Mouse (Mus musculus): ENCODE data around the gene Zfp704.

The Zfp704 gene

DNA sequence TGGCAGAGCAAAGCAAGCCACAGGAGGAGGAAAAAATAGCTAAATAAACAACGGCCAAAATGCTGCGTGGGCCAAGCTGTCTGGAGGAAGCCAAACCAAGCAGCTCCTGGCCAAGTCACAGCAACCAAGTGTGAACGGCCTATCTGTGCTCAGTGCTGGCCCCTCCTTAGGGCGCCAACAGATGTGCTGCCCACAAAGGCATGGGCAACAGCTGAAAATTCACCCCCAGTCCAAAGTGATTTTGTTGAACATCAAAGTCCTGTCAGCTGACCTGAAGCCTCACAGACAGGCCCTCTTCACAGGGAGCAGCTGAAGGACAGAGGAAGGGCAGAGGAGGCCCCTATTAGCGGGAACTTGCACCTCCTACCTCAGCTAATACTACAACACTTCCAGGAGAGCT is 148.2 kb downstream of the Zfp704 start:
- no peak for DNase-seq (ENCODE audit: low read depth)

DNA sequence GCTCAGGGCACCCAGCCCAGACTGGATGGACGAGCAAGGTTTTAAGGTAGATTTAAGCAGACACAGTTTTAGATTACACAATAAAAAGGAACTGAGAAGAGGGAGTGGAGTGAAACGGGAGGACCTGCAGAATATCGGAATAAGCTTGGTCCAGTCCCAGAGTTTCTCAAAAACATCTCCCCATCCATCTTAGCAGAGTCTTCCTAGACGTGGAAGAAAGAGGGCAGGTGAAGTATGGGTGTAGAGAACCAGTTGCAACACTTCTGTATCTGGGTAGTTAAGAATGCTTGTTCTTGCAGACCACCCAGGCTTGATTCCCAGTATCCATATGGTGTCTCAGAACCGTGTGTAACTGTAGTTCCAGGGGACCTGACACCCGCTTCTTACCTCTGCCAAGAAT is 149.6 kb downstream of the Zfp704 start:
- no peak for DNase-seq (ENCODE audit: low read depth)

DNA sequence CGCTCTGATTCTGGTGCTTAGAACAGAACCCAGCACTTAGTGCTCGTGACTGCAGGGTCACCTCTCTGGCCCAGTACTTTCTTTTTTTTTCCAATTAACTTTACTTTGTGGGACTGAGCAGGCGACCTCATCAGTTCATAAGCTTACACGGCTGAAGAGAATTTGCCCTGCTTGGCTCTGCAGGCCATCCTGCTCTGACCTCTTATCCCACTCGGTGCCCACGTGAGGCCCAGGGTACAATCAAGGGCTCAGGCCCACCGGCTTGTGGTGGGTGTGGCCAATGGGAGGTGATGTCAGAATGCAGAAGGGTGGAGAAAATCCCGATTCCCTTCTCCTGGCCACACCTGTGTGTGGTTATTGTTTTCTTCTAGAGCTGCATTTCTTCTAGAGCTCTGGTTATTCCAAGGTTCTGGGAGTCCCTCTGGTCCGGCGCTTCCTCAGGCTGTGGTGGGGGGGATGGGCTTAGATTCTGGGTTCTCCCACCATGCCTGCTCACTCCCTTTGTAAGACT is 153.4 kb downstream of the Zfp704 start:
- DNase-seq (ENCODE audit: low read depth) = no peak

DNA sequence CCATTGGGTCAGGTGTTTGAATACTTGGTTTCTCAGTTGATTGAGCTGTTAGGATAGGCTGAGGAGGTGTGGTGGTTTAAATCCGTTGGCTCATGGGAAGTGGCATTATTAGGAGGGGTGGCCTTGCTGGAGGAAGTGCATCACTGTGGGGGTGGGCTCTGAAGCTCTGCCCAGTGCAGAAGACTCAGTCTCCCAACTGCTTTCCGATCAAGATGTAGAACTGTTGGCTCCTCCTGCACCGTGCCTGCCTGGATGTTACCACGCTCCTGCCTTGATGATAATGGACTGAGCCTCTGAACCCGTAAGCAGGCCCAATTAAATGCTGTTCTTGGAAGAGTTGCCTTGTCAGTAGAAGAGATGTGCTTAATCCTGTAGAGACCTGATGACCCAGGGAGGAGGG is 154.5 kb downstream of the Zfp704 start:
- DNase-seq (ENCODE audit: low read depth) = no peak

DNA sequence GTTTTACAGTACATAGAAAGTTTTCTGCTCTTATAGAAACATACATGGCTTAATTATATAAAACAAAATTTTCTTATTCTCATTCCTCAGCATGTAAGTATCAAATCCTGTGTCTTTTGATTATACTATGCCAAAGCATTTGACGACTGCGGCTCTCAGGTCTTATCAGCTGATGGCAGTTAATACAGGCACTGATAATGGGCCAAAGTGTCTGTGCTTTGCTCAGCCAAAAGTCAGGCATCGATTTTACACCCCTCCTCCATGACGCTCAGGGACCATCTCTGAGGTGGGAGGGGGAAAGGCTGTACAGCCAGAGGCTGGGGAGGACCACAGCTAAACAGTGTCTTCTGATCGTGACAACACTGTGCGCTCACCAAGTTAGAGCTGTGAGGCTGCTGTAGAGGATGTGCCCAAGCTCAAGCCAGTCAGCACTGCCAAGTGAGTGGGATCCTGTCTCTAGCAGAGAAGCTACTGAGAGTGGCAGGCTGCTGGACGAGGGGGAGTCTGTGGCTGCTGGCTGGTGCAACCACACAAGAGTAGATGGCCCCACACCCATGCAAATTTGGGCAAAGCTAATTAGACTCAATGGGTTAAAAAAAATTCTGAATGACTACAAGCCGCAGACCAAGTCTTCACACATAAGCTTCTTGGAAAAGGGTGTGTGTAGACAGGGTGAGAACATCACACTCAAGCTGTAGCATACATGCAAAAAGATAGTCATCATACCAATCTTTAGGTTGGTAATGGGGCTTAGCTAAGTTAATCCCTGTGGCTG is 155.1 kb downstream of the Zfp704 start:
- no peak for DNase-seq (ENCODE audit: low read depth)

DNA sequence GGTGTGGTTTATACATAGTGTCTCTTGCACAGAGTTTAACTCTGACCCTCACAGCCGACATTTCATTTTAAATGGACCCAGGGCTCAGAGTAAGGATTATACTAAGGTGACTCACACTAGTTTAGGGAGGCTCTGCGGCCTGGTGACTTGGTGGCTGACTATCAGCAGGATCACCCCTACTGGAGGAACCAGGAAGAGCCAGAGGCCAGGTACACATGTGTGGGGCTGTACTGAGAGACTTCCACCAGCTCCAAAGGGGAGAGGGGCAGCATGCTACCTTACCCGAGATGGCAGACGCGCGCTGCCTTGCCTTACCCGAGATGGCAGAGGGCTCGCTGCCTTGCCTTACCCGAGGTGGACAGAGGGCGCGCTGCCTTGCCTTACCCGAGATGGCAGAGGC is 159.4 kb downstream of the Zfp704 start:
- DNase-seq (ENCODE audit: low read depth) = no peak

DNA sequence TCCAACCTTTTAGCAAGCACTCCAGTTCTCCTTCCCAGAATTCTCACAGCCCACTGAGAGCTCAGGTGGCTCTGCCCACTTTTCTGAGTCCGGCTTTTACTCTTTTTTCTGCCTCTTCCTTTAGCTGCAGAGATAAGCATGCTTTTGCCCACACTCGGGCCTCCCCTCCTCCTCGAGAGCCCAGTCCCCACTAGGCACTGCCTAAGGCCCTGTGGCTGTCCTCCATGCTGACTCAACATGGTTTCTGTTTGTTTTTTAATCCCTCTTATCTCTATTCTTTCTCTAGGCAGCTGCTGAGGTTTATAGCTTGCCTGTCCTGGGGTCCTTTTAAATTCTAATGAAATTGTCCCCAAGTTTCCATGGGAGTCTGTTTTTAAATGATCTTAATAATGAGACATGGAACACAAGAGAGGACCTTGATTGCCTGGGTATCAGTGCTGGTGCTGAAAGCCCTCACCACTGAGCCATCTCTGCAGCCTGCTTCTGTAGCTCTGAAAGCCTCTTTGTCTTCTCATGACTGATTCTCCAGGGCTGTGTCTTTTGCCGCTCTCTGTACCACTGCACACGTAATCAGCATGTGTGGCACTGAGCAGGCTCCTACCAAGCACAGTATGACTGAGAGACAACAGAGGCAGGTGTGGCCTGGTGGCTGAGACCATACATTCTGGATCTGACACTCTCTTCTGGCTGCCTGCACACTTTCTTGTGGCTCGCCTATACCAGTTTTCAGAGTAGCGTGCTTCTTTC is 160.5 kb downstream of the Zfp704 start:
- DNase-seq (ENCODE audit: low read depth) = no peak

DNA sequence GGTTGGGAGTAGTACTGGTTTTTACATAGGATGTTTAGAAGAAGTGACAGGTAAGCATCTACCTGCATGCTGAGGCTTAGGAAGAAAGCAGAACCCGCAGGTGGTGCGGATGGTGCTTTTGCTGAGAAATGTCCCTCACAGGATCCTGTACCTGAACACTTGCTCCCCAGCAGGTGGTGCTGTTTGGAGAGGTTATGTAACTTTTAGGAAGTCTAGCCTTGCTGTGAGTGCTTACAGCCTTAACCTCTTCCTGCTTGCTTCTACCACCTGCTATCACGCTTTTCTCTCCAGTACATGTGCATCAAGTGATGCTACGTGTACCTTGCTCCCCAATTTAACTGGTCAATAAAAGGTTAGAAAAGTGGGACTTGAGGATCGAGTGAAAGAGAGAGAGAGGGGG is 161.3 kb downstream of the Zfp704 start:
- DNase-seq (ENCODE audit: low read depth) = no peak

DNA sequence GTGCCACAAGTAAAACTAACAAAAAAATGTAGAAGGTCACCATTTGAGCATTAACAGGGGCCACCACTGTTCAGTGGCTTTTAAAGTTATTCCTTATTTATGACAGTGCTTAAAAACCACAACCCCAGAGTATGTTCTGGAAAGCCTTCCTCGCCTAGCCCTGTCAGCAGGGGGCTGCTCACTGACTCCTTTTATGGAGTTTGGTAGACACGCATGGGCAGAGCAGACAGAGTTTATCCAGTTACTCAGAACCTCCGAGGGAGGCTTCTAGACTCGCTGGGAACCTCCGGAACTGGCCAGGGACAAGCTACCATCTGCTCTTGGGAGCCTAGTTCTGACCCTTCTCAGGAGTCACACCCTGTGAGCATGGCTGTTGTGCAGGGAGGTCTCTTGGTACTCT is 165.3 kb downstream of the Zfp704 start:
- DNase-seq (ENCODE audit: low read depth) = no peak

DNA sequence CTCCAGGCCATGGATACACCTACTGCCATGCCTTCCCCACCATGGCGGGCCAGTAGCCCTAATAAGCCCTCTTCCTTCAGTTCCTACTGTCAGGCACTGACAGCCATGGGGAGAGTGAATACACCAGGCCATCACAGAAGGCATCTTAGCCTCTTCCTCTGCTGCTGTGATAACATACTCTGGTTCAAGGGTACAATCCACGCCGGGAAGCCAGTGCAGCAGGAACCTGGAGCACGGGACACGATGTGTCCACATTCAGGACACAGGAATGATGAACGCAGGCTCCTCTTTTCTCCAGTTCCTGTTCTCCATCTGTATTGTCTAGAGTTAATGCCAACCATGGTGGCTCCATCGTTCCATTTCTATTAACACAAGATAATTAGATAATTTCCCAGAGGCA is 165.9 kb downstream of the Zfp704 start:
- DNase-seq (ENCODE audit: low read depth) = no peak

DNA sequence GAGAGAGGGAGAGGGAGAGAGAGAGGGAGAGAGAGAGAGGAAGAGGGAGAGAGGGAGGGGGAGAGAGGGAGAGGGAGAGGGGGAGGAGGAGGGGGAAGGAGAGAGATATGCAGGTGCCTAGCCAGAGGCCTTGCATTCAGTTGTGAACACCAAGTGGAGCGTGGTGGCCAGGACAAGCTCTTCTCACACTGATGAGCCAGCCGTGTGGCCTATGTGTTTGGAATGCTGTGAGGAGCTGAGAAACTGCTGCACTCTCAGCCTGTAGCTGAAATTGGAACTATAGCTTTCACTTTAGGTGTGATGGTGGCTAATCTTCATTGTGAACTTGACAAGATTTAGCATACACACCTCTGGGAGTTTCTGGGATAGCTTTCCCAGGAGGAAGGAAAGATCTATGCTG is 166.4 kb downstream of the Zfp704 start:
- no peak for DNase-seq (ENCODE audit: low read depth)

DNA sequence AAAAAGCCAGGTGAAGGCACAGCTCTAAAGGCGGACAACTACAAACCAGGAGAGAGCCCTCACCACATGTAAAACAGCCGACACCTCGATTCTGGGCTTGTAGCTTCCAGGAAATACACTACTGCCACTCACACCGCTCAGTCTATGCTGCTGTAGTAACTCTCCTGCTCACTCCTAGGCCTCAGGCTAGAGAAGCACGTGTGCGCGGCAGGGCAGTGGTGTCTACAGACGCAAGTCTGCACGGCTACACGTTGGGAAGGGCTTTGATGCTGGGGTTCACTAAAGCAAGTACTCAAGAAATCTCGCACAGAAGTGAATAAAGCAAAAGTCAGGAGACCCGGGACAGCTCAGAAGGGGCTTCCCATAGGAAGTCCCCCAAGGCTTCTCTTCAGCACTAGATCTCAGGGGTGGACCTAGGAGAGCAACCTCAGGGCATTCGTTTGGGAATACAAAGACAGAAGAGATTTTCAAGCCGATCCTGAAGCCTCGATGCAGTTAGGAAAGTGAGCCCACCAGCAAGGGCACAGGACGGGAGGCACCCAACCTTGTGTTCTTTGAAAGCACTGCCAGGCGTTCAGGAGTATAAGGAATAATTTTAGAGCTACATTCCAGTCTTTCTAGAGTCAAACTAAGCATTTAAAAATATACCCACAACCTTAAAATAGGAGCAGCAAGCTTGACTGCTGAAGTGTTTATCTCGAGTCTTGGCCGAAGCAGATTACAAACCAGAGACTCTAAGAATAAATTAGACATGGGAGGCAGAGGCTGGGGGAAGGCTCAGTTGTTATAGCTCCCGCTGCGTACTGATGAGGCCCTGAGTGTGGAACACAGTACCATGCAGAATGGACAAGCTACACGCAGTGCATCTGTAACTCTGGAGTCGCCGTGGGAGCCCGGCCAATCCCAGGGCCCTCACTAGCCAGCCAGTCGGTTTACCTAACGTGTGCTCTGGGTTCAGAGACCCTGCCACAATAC is 168.0 kb downstream of the Zfp704 start:
- DNase-seq (ENCODE audit: low read depth) = no peak

DNA sequence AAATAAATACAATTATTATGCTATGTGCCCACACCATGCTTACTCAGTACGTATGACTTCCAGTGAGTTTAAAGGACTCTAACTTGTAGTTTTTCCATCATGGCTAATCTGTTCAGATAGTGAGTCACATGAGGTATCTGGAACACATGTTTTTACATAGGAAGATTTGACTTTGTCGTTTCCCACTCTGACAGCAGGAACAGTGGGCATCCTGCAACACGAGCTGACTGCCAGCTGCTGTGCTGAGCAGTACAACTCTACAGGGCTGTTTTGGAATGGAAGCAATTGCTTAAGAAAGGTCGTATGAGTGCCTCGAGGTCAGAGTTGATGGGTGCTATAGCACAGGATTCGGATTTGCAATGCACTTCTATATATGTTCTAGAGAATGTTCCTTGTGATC is 169.4 kb downstream of the Zfp704 start:
- DNase-seq (ENCODE audit: low read depth) = no peak

DNA sequence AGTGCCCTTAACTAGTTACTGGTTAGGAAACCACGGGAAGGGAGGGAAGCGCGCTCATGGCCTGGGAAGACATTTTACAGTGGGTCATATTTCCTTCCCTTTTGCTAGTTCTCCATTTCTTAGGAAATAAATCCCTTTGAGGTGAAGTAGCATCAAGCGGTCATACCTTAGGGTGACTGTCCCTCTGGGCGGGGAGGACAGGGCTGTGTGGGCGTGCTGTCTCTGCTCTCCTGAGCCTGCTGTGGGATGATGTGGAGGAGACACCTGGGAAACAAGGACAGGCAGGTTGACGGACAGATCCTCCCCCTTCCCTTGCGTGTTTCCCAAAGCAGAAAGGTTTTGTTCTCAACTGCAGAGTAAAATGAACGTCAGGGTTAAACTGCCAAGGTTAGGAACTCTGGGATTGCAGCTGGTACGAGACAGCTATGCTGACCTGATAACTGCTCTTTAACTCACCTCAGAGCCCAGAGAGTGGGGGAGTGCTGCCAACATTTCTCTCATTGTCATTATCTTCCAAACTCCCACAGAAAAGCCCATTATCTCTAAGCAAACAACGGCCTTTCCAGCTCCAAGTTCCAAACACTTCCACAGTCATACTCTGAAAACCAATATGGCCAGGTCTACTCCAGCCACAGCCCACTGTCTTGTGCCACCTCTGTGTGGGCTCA is 170.1 kb downstream of the Zfp704 start:
- no peak for DNase-seq (ENCODE audit: low read depth)

DNA sequence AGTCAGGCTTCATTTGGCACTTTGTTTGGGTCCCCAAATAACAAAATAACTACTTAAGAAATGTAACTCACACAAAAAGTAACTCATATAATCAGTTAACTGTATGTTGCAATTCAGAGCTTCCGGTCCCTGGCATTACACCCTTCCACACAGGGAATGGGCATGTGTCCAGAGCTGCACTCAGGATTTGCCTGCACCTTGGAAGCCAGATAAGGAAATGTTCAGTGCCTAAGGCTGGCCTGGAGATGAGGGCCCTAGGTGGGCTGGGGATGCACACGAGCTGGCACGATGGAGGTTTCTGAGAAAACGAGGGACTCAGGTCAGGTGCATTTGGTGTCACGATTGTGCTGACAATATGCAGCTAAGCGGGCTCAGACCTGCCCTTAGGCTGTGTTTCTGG is 173.6 kb downstream of the Zfp704 start:
- DNase-seq (ENCODE audit: low read depth) = no peak

DNA sequence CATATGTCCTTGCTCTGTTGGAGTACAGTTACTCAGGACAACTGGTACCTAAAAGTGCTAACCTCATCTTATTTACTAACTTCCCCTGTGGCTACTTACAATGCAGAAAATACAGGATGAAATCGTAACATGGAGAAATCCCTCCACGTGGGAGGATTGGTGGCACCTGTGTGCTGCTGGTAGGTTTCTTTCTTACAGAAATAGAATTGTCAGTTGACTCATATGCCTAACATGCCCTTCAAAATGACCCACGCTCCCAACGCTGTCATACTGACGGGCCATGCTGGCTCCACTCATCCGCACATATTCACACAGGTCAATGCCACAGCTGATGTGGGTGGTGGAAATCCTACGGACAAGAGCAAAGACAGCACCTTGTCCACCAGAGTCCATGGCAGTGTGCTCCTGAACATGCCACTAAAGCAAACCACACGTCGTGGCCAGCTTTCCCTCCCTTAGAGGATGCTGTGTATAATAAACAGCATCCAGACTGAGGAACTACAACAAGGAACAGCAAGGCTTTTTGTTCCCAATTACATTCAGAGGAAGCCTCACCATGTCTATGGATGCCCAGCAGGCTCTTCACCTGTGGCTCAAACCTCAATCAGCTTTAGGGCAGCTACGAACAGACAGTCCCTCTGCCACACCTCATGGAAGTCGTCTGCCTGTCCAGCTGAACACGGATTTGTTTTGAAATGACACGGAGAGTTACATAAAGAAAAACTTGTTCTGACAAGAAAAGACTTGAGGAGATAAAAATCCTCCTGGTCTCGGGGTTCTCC is 175.3 kb downstream of the Zfp704 start:
- DNase-seq (ENCODE audit: low read depth) = no peak

DNA sequence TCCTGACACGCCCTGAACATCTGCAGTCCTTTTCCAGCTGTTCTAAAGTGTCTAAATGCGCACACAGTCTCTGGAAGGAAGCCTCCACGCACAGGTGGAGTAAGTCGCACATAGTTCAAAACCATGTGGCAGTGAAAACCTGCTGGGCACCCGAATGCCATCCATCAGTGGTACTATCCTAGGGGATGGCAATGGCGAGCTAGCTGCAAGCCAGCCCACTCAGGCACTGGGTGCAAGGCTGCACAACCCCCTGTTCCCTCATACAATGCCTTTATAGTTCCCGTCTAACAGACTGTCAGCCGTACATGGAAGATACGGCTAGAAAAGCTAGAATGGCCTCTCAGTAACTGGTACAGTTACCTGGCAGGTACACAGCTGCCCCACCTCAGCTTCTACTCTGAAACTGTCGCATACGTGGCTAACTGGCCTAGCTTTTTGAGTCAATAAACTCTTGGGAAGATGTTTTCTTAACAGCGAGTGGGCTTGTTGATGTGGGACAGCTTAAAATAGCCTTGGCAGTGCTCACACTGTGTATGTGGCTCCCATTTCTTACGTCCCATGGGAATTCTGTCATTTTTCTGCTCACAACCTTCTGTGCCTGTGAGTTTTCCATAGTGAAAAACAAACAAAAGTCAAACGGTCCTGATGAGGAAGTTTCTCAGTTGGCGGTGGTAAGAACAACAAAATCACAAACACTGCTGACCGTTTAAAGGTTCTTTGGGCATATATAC is 176.9 kb downstream of the Zfp704 start:
- no peak for DNase-seq (ENCODE audit: low read depth)

DNA sequence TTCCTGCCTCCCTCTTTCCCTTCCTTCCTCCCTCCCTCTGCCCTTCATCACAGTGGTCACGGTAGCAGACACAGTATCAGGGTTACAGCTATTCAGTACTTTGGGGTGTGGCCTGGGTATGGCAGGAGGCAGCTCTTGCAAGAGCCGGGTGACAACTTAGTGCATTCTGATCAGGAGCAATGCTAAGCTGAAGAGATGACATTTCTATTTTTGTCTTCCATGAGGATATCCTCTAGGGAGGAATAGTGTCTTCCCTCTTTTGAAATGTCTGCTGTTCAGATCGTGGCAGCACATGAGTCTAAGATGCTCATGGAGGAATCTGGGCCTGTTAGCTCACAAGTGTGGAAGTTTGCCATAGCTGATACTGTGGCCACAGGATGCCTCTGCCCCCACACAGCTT is 177.7 kb downstream of the Zfp704 start:
- DNase-seq (ENCODE audit: low read depth) = no peak

DNA sequence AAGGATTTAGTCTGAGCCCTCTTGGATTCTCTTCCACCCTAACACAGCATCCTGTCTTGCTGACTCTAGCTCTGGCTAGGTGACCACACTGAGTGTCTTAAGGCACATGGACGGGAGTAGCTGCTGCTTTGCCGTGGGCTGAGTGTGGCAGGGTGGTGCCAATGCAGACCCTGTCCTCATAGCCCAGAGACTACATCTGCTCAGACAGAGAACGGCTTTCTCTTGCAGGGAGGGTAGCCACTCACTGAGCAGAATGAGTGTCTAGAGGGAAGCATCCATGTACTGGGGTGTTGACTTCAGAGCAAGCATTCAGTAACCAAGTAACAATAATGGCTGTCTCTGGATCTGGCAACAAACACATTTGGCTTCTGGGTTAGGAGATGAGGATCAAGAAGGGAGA is 179.9 kb downstream of the Zfp704 start:
- no peak for DNase-seq (ENCODE audit: low read depth)

DNA sequence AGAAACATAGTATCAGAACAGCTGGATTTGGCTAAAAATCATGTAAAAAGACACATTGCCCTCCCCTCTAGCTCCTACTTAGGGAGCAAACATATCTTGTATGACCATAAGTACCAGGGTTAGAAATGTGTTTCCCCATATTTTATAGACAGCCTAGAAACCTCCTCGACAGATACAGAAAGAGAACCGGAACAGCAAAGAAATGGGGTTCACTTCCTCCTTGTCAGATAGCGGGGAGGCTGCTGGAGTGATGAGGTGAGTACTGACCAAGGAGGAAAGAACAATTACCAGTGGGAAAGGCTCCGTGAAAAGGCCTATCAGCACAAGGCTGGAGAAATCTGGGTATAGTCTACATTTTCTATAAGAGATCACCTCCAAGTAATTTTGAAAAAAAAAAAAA is 182.1 kb downstream of the Zfp704 start:
- DNase-seq (ENCODE audit: low read depth) = no peak

Data from naive thymus-derived CD4-positive, alpha-beta T cell, adult 2 months (primary cell).